Mouse (Mus musculus) cerebellum, postnatal 10 days (tissue): Measurements from ENCODE around the gene Olfr6.
"Not testable (repeated sequence)": the region's sequence is repeated elsewhere in the genome, so short reads cannot be mapped to it uniquely, and the experiment has no call there.

Experiments
- DNase-seq, 2 experiments: peaks; one replicate each; pipeline ENCODE4 v3.0.0; 2021; ENCODE audit warnings: mixed read lengths in 2 of 2

Olfr6 gene

DNA sequence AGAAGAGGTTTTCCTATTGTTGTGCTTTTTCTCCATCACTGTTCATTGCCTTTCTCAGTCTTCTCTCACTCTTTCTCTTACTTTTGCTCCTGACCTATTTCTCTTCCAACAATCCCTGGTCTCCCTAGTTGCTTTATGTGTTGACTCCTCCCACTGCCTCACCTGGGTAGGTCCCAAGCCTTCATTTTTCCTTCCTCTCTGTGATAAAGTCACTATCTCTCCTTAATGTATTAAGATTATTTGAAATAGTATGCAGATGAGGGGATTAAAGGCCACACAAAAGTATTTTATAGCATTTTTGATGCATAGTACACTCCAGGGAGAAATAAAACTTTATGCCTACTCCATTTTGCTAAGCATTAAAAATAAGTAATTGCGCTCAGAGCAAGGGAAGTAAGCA lies at the start of gene Olfr6:
TSS of gene Olfr6 (minus strand) at position 101 of the 400 bp plus-strand sequence.
- no peak for DNase-seq

DNA sequence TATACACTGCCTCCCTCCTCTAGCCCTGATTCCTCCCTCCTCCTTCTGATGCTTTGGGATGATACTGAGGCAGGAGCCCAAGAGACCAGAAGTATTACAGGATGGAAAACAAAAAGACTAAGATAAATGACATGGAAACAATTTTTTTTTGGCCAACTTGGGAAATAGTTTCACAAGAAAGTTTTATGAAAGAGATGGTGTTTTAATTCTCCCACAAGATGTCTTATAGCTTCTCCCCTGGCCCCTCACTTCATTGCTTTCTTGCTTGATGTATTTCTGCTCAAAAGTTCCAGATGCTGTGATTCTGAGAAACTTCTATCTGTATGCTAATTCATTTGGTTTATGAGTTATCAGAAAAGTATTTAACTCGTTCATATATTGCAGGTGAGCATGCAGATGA lies 42.2 kb upstream of the Olfr6 start, which contains the start of gene Olfr2:
TSS of gene Olfr2 (minus strand) at position 101 of the 400 bp plus-strand sequence.
- DNase-seq, result no peak

DNA sequence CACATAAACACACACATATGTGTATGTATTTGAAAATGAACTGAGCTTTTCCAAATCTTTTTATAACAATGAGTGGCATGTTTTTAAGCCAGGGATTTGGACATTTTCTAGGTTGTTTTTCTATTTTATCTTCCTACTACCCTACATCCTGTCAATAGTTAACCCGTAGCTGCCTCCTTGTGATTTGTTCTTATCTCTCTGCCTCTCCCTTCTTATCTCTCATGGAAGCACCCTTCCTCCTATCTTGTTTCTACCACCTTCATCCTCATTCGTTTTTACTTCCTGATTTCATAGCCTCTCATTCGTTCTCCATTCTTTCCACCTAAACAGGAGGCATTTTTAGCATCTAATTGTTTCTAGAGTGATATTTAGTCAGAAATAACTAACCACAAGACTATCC lies 40.4 kb upstream of the Olfr6 start:
- DNase-seq, result no peak

DNA sequence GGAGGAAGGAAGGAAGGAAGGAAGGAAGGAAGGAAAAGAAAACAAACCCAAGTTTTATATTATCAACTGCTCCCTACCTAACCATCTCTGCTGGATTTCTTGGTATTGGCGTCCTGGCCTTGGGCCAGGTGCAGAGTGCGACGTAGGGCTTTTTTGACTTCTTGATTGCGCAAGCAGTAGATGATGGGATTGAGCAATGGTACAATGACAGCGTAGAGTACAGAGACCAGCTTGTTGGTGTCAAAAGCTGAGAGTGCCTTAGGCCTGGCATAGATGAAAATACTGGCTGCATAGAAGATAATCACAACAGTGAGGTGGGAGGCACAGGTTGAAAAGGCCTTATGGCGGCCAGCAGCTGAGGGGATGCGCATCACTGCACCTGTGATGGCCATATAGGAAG lies 37.1 kb upstream of the Olfr6 start:
- no peak for DNase-seq

DNA sequence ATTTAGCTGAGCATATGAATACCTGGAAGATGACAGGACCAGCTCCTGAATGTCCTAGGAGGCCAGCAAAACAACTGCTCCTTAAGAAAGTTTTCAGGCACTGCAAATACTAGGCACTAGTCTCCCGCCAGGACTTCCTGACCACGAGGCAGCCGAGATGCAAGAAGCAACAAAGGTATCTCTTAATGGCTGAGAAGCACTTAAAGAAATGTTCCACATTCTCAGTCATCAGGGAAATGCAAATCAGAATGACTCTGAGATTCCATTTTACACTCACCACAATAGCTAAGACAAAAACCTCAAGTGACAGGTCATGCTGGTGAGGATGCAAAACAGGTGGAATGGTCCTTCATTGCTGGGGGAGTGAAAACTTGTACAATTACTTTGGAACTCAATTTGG lies 21.5 kb upstream of the Olfr6 start:
- no peak for DNase-seq

DNA sequence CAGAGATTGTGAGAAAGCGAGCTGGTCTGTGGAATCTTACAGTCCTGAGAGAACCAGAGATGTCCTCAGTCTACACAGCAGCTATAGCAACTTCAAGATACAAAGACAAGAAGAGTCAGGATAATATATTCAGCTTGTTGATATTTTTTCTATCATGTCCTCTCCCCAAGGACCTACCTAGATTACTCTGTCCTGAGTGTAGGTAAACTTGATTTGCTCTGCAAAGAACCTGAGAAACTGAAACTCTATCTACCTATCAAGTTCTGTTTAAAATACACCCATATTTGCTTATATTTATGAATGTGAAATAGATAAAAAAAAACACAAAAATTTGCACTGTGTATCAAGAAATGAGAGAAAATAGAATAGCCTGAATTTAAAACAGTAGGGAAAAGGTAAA lies 11.6 kb upstream of the Olfr6 start, which contains the start of gene Olfr711:
TSS of gene Olfr711 (minus strand) at position 101 of the 400 bp plus-strand sequence.
- DNase-seq, result no peak

DNA sequence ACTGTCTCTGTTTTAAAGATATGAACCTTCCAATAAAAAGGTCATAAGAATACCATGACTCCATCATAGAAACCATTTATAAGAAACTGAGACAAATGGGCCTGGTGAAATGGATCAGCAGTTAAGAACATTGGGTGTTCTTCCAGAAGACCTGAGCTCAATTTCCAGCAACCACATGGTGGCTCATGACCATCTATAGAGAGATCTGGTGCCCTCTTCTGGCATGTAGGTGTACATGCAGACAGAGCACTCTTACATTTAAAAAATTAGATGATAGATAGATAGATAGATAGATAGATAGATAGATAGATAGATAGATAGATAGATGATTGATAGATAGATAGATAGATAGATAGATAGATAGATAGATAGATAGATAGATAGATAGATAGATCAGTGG lies 3.8 kb upstream of the Olfr6 start:
- not testable (repeated sequence) for DNase-seq

DNA sequence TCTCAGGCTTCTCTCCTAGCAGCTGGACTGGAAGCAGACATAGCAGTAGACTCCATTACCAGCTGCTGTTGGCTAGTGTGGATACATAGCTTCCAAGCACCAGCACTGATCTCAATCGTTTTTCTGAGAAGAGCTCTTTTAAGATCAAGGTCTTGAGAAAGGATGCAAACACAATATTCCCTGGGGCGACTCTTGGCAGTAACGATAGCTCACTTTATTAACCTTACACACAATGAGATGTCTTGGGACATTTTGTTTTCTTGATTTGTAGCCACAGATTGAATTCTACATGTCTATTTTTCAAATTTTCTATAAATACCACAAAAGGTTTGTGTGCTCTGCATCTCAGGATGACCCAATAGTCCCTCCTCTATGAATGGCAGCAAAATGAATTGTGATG lies 15.5 kb downstream of the Olfr6 start, which contains the start of gene Olfr710:
TSS of gene Olfr710 (minus strand) at position 101 of the 400 bp plus-strand sequence.
- DNase-seq, result no peak

DNA sequence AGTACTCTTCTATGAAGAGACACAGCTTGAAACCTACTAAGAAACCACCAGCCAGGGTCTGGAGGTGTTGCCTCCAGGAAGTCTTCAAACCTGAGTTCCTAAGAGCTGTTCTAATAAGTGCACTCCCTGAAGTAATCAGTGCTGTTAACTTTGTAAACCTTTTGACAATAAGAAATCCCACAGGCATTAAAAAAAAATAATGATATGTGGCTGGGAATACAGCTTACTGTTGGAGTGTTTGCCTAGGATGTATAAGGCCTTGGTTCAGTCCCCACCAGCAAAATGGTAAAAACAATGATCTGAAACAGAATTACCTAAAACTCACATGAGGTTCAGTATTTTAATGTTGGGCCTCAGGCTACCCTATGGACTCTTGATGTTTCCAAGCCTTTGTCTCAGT lies 31.6 kb downstream of the Olfr6 start, which contains the start of gene Olfr709-ps1:
TSS of gene Olfr709-ps1 (minus strand) at position 101 of the 400 bp plus-strand sequence.
- no peak for DNase-seq

DNA sequence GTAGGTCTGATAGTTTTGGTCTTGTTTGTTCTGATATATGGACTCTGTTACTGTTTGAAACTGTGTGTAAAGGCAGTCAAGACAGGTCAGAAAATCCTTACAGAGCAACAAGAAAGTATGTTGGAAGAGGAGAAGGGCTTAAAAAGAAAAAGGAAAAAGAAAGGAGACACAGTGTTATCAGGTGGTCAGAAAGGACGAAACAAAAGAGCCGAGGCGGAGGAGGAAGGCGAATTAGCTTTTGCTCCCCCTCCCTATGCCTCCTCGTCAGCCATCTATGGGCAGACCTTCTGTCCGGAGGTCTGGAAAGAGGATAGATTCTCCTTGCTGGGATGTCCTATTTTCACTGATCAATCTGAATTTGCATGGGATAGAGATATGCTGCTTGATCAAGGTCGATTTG lies 42.8 kb downstream of the Olfr6 start:
- peak; percentile 0 to 2 for DNase-seq

DNA sequence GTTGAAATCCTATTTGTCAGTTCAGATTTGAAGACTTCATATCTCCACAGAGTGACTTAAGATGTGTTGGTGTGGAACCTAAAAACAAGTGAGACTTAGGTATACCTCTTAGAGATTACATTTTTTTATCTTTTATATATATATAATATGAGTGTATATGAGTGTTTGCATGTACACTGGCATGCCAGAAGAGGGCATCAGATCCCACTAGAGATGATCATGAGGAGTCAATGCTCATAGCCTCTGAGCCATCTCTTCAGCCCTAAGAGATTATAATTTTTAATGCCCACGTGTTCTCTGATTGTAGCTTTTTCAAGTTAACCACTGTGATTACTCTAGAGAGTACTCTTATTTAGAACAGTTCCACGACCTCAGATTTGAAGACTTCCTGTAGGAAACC lies 56.1 kb downstream of the Olfr6 start, which contains the start of gene Olfr1532-ps1:
TSS of gene Olfr1532-ps1 (plus strand) at position 326 of the 400 bp plus-strand sequence.
- DNase-seq, result no peak
